ENCODE assay signal across 13 mouse cellular contexts in genomic region chr2:17638631-17639030, GRCm38 (mm10).
DNase-seq lines count a peak whose midpoint lies in the region; ATAC-seq lines count a peak whose summit lies in the region.
"Had no signal": no experiment of that assay in that cellular context is flagged by ENCODE, and none has a peak within 500 bp of the region (broad histone marks: within the 10 kb centered on the region; RNA-seq: fewer than 3 reads in every experiment).

No protein-coding gene starts in this region.

- H3K4me1 ChIP-seq in midbrain, embryonic 11.5 days (ENCODE audit: control insufficient read depth, insufficient read depth, low read length) = 0 out of 2 replicates have a peak, but pooled peaks cover 2% of the 10 kb centered on the region
- peaks cover 6% of the 10 kb centered on the region for H3K4me1 ChIP-seq in midbrain, embryonic 10.5 days
- H3K4me1 ChIP-seq: heart, embryonic 12.5 days; stomach, embryonic 15.5 days had no signal

- peak; percentile 8 for DNase-seq in embryo, embryonic 10.5 days (ENCODE audit: low spot score)
- DNase-seq in embryo, embryonic 9.5 days (ENCODE audit: extremely low spot score) = no peak
- peak; percentile 84 for DNase-seq in midbrain, embryonic 11.5 days (ENCODE audit: low spot score, missing footprints)
- DNase-seq in midbrain, embryonic 10.5 days (ENCODE audit: low spot score) = no peak
- DNase-seq in layer of hippocampus, adult 9-11 months = peak; percentile 15
- peak; percentile 44 for DNase-seq in retina, postnatal 1 day
- DNase-seq in liver = no peak
- DNase-seq: kidney, postnatal 36 days; thymus, postnatal 4 days had no signal

- 21% methylated on average over 5 of the region's 5 CpGs for WGBS in midbrain, embryonic 11.5 days
- 24% methylated on average over 5 of the region's 5 CpGs for WGBS in midbrain, embryonic 10.5 days

- no peak overlapping the region for H3K9ac ChIP-seq in midbrain, embryonic 11.5 days (ENCODE audit: low read length)
- H3K9ac ChIP-seq: embryonic facial prominence, embryonic 13.5 days; heart, embryonic 12.5 days; stomach, embryonic 15.5 days had no signal

- 0 out of 2 replicates have a peak overlapping the region, but pooled peaks have one; percentile 7 for H3K4me2 ChIP-seq in midbrain, embryonic 11.5 days
- H3K4me2 ChIP-seq: embryonic facial prominence, embryonic 13.5 days; heart, embryonic 12.5 days; stomach, embryonic 15.5 days had no signal

- H3K27me3 ChIP-seq in midbrain, embryonic 11.5 days (ENCODE audit: control insufficient read depth, insufficient read depth, low read length) = no peaks in the 10 kb centered on the region
- H3K27me3 ChIP-seq in midbrain, embryonic 10.5 days (ENCODE audit: low read depth, poor library complexity, severe bottlenecking) = peaks cover 35% of the 10 kb centered on the region
- H3K27me3 ChIP-seq: heart, embryonic 12.5 days; stomach, embryonic 15.5 days had no signal

- H3K9me3 ChIP-seq in midbrain, embryonic 11.5 days (ENCODE audit: control insufficient read depth, low read length) = no peaks in the 10 kb centered on the region
- no peaks in the 10 kb centered on the region for H3K9me3 ChIP-seq in midbrain, embryonic 10.5 days (replicated peaks)
- H3K9me3 ChIP-seq: embryonic facial prominence, embryonic 13.5 days; heart, embryonic 12.5 days; stomach, embryonic 15.5 days had no signal

- no peak for ATAC-seq in midbrain, embryonic 11.5 days (ENCODE audit: low FRiP score)
- no peak for ATAC-seq in inflammation-experienced regulatory T-cells, adult 6 months

- H3K36me3 ChIP-seq in midbrain, embryonic 11.5 days (ENCODE audit: control insufficient read depth, insufficient read depth, low read length) = no peaks in the 10 kb centered on the region
- no peaks in the 10 kb centered on the region for H3K36me3 ChIP-seq in midbrain, embryonic 10.5 days
- H3K36me3 ChIP-seq: embryonic facial prominence, embryonic 13.5 days; heart, embryonic 12.5 days; stomach, embryonic 15.5 days had no signal

- H3K4me3 ChIP-seq in midbrain, embryonic 11.5 days (ENCODE audit: low read depth, low read length) = no peak overlapping the region
- no peak overlapping the region for H3K4me3 ChIP-seq in midbrain, embryonic 10.5 days
- H3K4me3 ChIP-seq: embryonic facial prominence, embryonic 13.5 days; heart, embryonic 12.5 days; stomach, embryonic 15.5 days had no signal

- no peak overlapping the region for H3K27ac ChIP-seq in midbrain, embryonic 11.5 days (ENCODE audit: low read depth, low read length)
- no peak overlapping the region for H3K27ac ChIP-seq in midbrain, embryonic 10.5 days (replicated peaks)
- H3K27ac ChIP-seq: embryonic facial prominence, embryonic 13.5 days; stomach, embryonic 15.5 days had no signal

Comparison
In these comparisons a context has a peak if more than half of its experiments do, and no peak if none do; other contexts are left out.
1. DNase-seq: peak in embryo, embryonic 10.5 days (single experiment), midbrain, embryonic 11.5 days (single experiment), layer of hippocampus, adult 9-11 months (single experiment) and retina, postnatal 1 day (single experiment); none in embryo, embryonic 9.5 days (single experiment), midbrain, embryonic 10.5 days (single experiment) and liver (single experiment).